Mouse (Mus musculus): ENCODE results near the gene Cryba2.

DNA sequence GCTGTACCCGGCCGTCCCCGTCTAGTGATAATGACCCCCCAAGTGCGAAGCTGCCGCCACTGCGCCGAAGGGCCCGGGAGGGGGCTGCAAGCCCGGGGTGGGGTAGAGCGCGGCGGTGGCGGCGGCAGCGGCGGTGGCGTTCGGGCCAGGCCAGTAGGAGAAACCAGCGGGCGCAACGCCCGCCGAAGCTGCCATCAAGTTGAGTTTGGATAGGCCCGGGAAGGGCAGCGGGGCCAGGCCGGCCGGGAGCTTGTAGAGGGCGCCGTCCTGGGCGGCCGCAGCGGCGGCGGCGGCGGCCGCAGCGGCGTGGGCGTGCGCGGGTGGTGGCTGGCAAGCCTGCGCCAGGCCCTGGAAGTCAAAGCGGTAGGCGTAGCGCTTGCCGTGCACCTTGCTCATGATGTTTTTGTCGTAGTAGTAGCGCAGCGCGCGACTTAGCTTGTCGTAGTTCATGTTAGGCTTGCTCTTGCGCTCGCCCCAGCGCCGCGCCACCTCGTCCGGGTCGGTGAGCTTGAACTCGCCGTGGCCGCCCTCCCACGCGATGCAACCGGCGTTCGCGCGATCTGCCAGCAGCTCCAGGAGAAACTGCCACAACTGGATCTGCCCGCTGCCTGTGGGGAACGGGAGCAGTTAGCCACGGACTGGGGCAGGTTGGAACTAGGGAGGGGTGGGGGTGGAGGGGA is 10.7 kb downstream of the Cryba2 start:
- TF ChIP-seq FLI1 (IDR thresholded peaks at IDR 0.05; ENCODE audit: low read length) (no peak), GATA1 (IDR thresholded peaks at IDR 0.05; ENCODE audit: borderline replicate concordance, low read length) (no peak)
